In genomic region chr2:115514831-115515428, GRCm38 (mm10) we compare ENCODE assay signal across 8 mouse cellular contexts.
DNase-seq lines count a peak whose midpoint lies in the region; ATAC-seq lines count a peak whose summit lies in the region.

No protein-coding gene starts in this region.

- 11% methylated on average over 9 of the region's 9 CpGs for WGBS in forebrain, embryonic 10.5 days
- WGBS in hindbrain, embryonic 16.5 days: 9% methylated on average over 9 of the region's 9 CpGs
- 7% methylated on average over 9 of the region's 9 CpGs for WGBS in neural tube, embryonic 12.5 days

- H3K9me3 ChIP-seq in forebrain, embryonic 10.5 days: no peaks in the 10 kb centered on the region
- H3K9me3 ChIP-seq in hindbrain, embryonic 16.5 days (ENCODE audit: control insufficient read depth, low read length): no peaks in the 10 kb centered on the region
- H3K9me3 ChIP-seq in neural tube, embryonic 12.5 days: no peaks in the 10 kb centered on the region

- ATAC-seq in frontal cortex, adult (ENCODE audit: low TSS enrichment): peak; percentile 98
- ATAC-seq in hindbrain, embryonic 16.5 days: peak; percentile 87
- ATAC-seq in neural tube, embryonic 12.5 days (ENCODE audit: low FRiP score, low read depth): peak; percentile 77; the same call in 1 of the 2 replicates

- H3K9ac ChIP-seq in hindbrain, embryonic 16.5 days (ENCODE audit: low read depth, low read length): no peak overlapping the region
- 0 out of 2 replicates have a peak overlapping the region, but pooled peaks have one; percentile 13 for H3K9ac ChIP-seq in neural tube, embryonic 12.5 days

- H3K4me2 ChIP-seq in hindbrain, embryonic 16.5 days (ENCODE audit: low read length): 0 out of 2 replicates have a peak overlapping the region, but pooled peaks have one; percentile 18
- peak overlapping the region; percentile 31 for H3K4me2 ChIP-seq in neural tube, embryonic 12.5 days (replicated peaks)

- peaks cover 44% of the 10 kb centered on the region for H3K4me1 ChIP-seq in forebrain, embryonic 10.5 days
- H3K4me1 ChIP-seq in hindbrain, embryonic 16.5 days (ENCODE audit: control insufficient read depth, insufficient read depth, low read depth, low read length): no peaks in the 10 kb centered on the region
- H3K4me1 ChIP-seq in neural tube, embryonic 12.5 days: peaks cover 14% of the 10 kb centered on the region

- no peak overlapping the region for H3K4me3 ChIP-seq in forebrain, embryonic 10.5 days
- H3K4me3 ChIP-seq in hindbrain, embryonic 16.5 days (ENCODE audit: low read length): no peak overlapping the region
- H3K4me3 ChIP-seq in neural tube, embryonic 12.5 days: no peak overlapping the region

- H3K27ac ChIP-seq in forebrain, embryonic 10.5 days: peak overlapping the region; percentile 42
- no peak overlapping the region for H3K27ac ChIP-seq in hindbrain, embryonic 16.5 days (ENCODE audit: low read depth, low read length)
- H3K27ac ChIP-seq in neural tube, embryonic 12.5 days: no peak overlapping the region

- peaks cover 45% of the 10 kb centered on the region for H3K27me3 ChIP-seq in forebrain, embryonic 10.5 days (ENCODE audit: poor library complexity, severe bottlenecking)
- H3K27me3 ChIP-seq in hindbrain, embryonic 16.5 days (replicated peaks; ENCODE audit: control insufficient read depth, insufficient read depth, low read length): no peaks in the 10 kb centered on the region
- H3K27me3 ChIP-seq in neural tube, embryonic 12.5 days (replicated peaks): no peaks in the 10 kb centered on the region

- no peaks in the 10 kb centered on the region for H3K36me3 ChIP-seq in forebrain, embryonic 10.5 days (replicated peaks)
- no peaks in the 10 kb centered on the region for H3K36me3 ChIP-seq in hindbrain, embryonic 16.5 days (ENCODE audit: control insufficient read depth, insufficient read depth, low read length)
- no peaks in the 10 kb centered on the region for H3K36me3 ChIP-seq in neural tube, embryonic 12.5 days

- no peak for DNase-seq in frontal cortex, postnatal 14 days (ENCODE audit: low spot score in 2 of 2)
- DNase-seq in ZHBTc4 (ENCODE audit: low read depth, low spot score): peak; percentile 34
- DNase-seq in forebrain, embryonic 10.5 days (ENCODE audit: extremely low spot score, low spot score): peak; percentile 19
- DNase-seq in left cerebral cortex, adult 18-20 months (ENCODE audit: low spot score in 2 of 2): peak; percentile 21 to 25
- DNase-seq in ovary, postnatal 36 days (ENCODE audit: low spot score): no peak

Comparison
In these comparisons a context has a peak if more than half of its experiments do, and no peak if none do; other contexts are left out.
1. DNase-seq: peak in ZHBTc4 (single experiment), forebrain, embryonic 10.5 days (single experiment) and left cerebral cortex, adult 18-20 months (2 of 2); none in frontal cortex, postnatal 14 days (0 of 2) and ovary, postnatal 36 days (single experiment).
2. Peak in every context shown above with its lines, with median percentiles within 50 percentile points of each other: ATAC-seq.